Mouse (Mus musculus) heart, postnatal 0 days (tissue): ENCODE measurements around the gene Tinagl1. TPM values are rescaled to one million over a fixed set of nuclear protein-coding genes. Genes with fewer than 3 reads are reported as not detected.

ENCODE experiments used
- ATAC-seq: fragments of 200-750 bp; cut with Nextera tagmentation; 2 replicates; pipeline ENCODE4 v1.8.0; 2017; ENCODE audit warnings: low read depth, moderate number of reproducible peaks, moderate library complexity; ENCODE audit not compliant: insufficient read depth
- DNase-seq: peaks from one replicate; pipeline ENCODE4 v3.0.0-alpha.2; 2016; ENCODE audit warnings: low spot score
- H3K27ac ChIP-seq: fragments of 300-500 bp; sonication (generic); 2 replicates; pipeline ENCODE4 v1.5.1; 2014; ENCODE audit warnings: low read depth, mild to moderate bottlenecking
- H3K27me3 ChIP-seq: fragments of 300-500 bp; sonication (generic); 2 replicates; pipeline ENCODE4 v1.6.1; 2014; ENCODE audit warnings: low read length, mixed read lengths; ENCODE audit not compliant: control insufficient read depth, insufficient read depth
- H3K36me3 ChIP-seq: fragments of 300-500 bp; sonication (generic); replicated peaks from 2 replicates; pipeline ENCODE4 v1.6.1; 2014; ENCODE audit warnings: low read length, mixed read lengths; ENCODE audit not compliant: control insufficient read depth, insufficient read depth
- H3K4me1 ChIP-seq: fragments of 300-500 bp; sonication (generic); 2 replicates; pipeline ENCODE4 v1.6.1; 2014; ENCODE audit warnings: antibody characterized with exemption; ENCODE audit not compliant: control insufficient read depth, insufficient read depth
- H3K4me2 ChIP-seq: fragments of 300-500 bp; sonication (generic); 2 replicates; pipeline ENCODE4 v1.6.1; 2014; ENCODE audit warnings: low read depth, mild to moderate bottlenecking, low read length, moderate library complexity
- H3K4me3 ChIP-seq: fragments of 300-500 bp; sonication (generic); 2 replicates; pipeline ENCODE4 v1.5.1; 2014; ENCODE audit warnings: low read depth, low read length
- H3K9ac ChIP-seq: fragments of 300-500 bp; sonication (generic); replicated peaks from 2 replicates; pipeline ENCODE4 v1.6.1; 2014; ENCODE audit warnings: low read depth, low read length, mixed read lengths
- H3K9me3 ChIP-seq: fragments of 300-500 bp; sonication (generic); replicated peaks from 2 replicates; pipeline ENCODE4 v1.6.1; 2016; ENCODE audit warnings: low read length; ENCODE audit not compliant: control insufficient read depth
- CTCF ChIP-seq: IDR thresholded peaks from 2 replicates; pipeline ENCODE4 v1.5.1; 2016; ENCODE audit warnings: antibody characterized with exemption, control low read depth, low read depth
- EP300 ChIP-seq: IDR thresholded peaks from 2 replicates; pipeline ENCODE4 v1.6.1; 2016; ENCODE audit warnings: antibody characterized with exemption, low read depth
- WGBS: fragments of 180-500 bp; shearing (Covaris S2); extraction: QIAGEN DNeasy Blood & Tissue Kit; methylation state at CpG from one replicate; pipeline ENCODE4 v1.1.7; 2014; 5-methylcytosine and 5-hydroxymethylcytosine counted together
- polyA plus RNA-seq: library from polyadenylated mRNA; unstranded; fragments of >200 nt; fragmentation: Nextera tagmentation; extraction: Ambion mirVana; gene quantifications from 2 replicates; pipeline ENCODE4 v1.2.1, GENCODE M21; 2015
- total RNA-seq: library from RNA; depleted of rRNA; stranded (reverse); fragments of >200 nt; gene quantifications from 2 replicates; pipeline ENCODE4 v1.2.3, GENCODE M21; 2014; ENCODE audit warnings: low replicate concordance

The Tinagl1 gene
- total and polyA plus RNA-seq, 2 experiments from 2014 or later, result 61.3 to 168 TPM

DNA sequence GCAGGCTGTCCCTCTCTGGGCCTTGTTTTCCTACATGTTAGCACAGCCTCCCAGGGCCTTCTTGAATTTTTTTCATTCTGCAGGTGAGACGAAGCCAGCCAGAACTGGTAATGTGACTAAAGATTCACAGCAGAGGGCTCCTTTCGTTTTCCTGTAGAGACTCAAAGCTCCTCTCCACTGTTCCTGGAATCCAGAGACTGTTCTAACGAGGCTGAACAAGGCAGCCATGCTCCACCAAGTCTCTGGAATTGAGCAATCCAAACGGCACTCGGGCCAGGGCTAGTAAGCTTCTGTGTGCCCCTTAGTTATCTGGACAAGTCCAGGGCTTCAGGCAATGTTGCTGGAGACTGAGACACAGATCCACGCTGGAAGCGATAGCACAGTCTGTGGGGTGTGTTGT, 2.6 kb upstream of the Tinagl1 start:
- ATAC-seq, result no peak
- H3K4me1 ChIP-seq, result peaks cover 36% of the 10 kb centered on the region
- no peak overlapping the region for H3K4me3 ChIP-seq
- no peaks in the 10 kb centered on the region for H3K36me3 ChIP-seq
- H3K9ac ChIP-seq, result no peak overlapping the region
- peak overlapping the region; percentile 60 for H3K27ac ChIP-seq
- no peaks in the 10 kb centered on the region for H3K9me3 ChIP-seq
- WGBS, result 46% methylated on average over 7 of the region's 7 CpGs
- H3K27me3 ChIP-seq, result no peaks in the 10 kb centered on the region
- no peak overlapping the region for H3K4me2 ChIP-seq
- no peak for DNase-seq
- TF ChIP-seq EP300 (no peak), CTCF (no peak)

DNA sequence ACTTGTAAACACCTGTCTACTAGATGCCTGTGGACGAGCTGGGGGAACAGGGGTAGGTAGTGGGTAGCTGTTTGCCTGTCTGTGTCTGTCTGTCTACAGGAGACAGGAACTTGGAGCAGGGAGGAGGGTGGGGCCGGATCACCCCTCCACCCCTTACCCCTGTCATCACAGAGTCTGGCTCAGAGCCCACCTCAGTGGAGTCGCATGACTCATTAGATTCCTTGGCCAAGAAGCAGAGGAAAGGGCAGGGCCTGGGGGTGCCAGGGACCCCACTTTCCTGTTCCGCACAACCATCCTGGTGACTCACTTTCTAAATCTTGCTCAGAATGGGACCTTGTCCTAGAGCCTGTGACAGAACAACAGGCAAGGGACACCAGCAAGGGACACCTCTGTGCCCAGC, 2.2 kb upstream of the Tinagl1 start:
- DNase-seq (peak; percentile 74), ATAC-seq (peak; percentile 13)
- Histone ChIP-seq H3K4me1 (peaks cover 41% of the 10 kb centered on the region), H3K4me2 (no peak overlapping the region), H3K36me3 (no peaks in the 10 kb centered on the region), H3K9ac (no peak overlapping the region), H3K4me3 (no peak overlapping the region), H3K9me3 (no peaks in the 10 kb centered on the region), H3K27me3 (no peaks in the 10 kb centered on the region), H3K27ac (peak overlapping the region; percentile 60)
- WGBS, result 15% methylated on average over 4 of the region's 4 CpGs
- TF ChIP-seq CTCF (no peak), EP300 (peak; percentile 62; the same call in 1 of the 2 replicates)

DNA sequence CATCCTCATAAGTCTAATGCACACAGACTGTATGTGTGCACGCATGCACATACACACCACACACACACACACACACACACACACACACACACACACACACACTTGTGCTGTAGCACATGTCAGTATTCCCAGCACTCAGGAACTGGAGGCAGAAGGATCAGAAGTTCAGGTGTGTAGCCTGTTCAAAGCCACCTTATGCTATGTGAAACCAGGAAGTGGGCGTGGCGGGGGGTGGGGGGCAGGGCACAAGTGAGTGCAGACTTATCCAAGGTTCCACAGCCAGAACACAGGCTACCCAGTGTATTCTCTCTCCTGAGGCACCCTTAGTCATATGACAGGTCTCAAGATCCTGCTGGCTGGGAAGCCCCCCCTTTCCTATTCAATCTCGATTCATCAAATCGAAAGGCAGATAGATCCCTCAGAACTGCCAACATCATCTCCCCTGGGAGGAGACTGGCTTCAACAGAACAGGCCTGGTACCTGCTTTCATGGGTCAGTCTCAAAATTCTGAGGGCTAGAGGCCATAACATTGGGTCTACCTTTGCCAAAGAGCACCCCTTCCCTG, 1.3 kb upstream of the Tinagl1 start:
- H3K9me3 ChIP-seq, result no peaks in the 10 kb centered on the region
- no peaks in the 10 kb centered on the region for H3K27me3 ChIP-seq
- WGBS, result 73% methylated on average over 5 of the region's 5 CpGs
- no peak overlapping the region for H3K9ac ChIP-seq
- H3K4me2 ChIP-seq, result no peak overlapping the region
- TF ChIP-seq CTCF (no peak), EP300 (no peak)
- no peak for DNase-seq
- no peaks in the 10 kb centered on the region for H3K36me3 ChIP-seq
- no peak overlapping the region for H3K4me3 ChIP-seq
- peak overlapping the region; percentile 72; the same call in 1 of the 2 replicates for H3K27ac ChIP-seq
- no peak for ATAC-seq
- H3K4me1 ChIP-seq, result peaks cover 43% of the 10 kb centered on the region

DNA sequence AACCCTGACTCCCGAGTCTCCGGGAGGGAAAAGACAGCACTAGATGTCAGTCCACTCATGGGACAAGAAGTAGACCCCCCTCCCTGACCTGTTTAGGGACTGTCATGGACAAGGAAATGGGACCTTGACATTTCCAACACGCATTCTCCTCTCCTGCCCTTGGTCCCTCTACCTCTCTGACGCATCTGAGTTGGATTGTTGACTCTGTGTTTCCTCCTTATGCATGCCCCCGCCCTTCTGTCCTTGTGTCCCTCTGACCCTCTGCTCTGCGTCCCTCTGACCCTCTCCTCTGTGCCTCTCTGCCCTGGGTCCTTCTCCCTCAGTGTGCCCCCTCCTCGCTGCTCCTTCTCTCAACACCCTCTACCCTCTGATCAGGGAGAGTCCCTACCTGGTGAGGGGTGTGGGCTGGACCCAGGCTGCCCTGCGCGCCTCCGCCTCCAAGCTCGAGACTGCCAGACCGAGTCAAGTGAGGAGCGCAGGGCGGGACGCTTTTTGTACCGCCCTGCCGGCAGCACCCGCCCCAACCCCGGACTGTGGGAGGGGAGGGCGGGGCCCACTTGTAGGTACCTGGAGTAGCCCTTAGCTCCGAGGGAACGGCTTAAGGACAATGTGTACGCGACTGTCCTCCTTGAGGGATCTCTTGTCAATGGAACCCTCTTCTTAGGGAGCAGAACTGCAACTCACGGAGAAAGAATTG, 439 bp downstream of the Tinagl1 start:
- Histone ChIP-seq H3K9ac (peak overlapping the region; percentile 45), H3K27ac (peak overlapping the region; percentile 72), H3K27me3 (no peaks in the 10 kb centered on the region), H3K4me2 (peak overlapping the region; percentile 64), H3K4me3 (peak overlapping the region; percentile 48), H3K9me3 (no peaks in the 10 kb centered on the region), H3K36me3 (no peaks in the 10 kb centered on the region), H3K4me1 (peaks cover 44% of the 10 kb centered on the region)
- TF ChIP-seq EP300 (no peak), CTCF (no peak; the same call in 1 of the 2 replicates)
- ATAC-seq (peak; percentile 65), DNase-seq (peak; percentile 64)
- WGBS, result 3% methylated on average over 25 of the region's 25 CpGs

DNA sequence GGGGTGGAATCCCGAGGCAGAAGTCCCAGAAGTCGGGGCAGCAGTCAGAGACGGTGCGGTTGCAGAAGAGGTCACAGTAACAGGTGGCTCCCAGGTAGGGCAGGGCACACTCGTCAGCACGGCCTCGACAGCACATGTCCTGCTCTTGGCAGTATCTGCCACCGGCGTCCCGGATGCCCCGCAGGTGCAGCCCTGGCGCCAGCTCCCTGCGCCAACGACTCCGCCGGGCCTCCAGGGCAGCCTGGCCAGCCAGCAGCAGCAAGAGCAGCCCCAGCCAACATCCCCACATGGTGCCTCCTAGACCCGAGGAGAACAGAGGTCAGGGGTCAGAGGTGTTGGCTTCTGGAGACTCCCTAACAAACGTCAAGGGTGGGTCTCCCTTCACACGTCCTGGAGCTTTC, 1.0 kb downstream of the Tinagl1 start:
- no peak for ATAC-seq
- peak overlapping the region; percentile 45 for H3K9ac ChIP-seq
- DNase-seq, result no peak
- H3K27me3 ChIP-seq, result no peaks in the 10 kb centered on the region
- H3K4me3 ChIP-seq, result peak overlapping the region; percentile 48
- H3K9me3 ChIP-seq, result no peaks in the 10 kb centered on the region
- peaks cover 45% of the 10 kb centered on the region for H3K4me1 ChIP-seq
- 36% methylated on average over 19 of the region's 19 CpGs for WGBS
- peak overlapping the region; percentile 64 for H3K4me2 ChIP-seq
- no peaks in the 10 kb centered on the region for H3K36me3 ChIP-seq
- TF ChIP-seq CTCF, result no peak
- TF ChIP-seq EP300, result no peak
- H3K27ac ChIP-seq, result peak overlapping the region; percentile 72
